Mouse (Mus musculus): Measurements from ENCODE around the gene Thada. TPM values are rescaled to one million over a fixed set of nuclear protein-coding genes. Genes with fewer than 3 reads are reported as not detected.
"Not testable (repeated sequence)": the region's sequence is repeated elsewhere in the genome, so short reads cannot be mapped to it uniquely, and the experiment has no call there.

The Thada gene
- polyA plus RNA-seq, 1 experiment from 2014 or later: 10.3 TPM

GRCm38 (mm10) chr17:84322176-84322575, 143.8 kb downstream of the Thada start:
- Histone ChIP-seq H3K27me3 (ENCODE audit: low read depth, poor library complexity, severe bottlenecking) (no peaks in the 10 kb centered on the region), H3K9me3 (replicated peaks) (no peaks in the 10 kb centered on the region), H3K27ac (replicated peaks) (no peak overlapping the region), H3K4me1 (peaks cover 5% of the 10 kb centered on the region), H3K36me3 (no peaks in the 10 kb centered on the region), H3K4me3 (no peak overlapping the region)
- 96% methylated on average over 4 of the region's 4 CpGs for WGBS
- DNase-seq (ENCODE audit: low spot score): no peak

- Histone ChIP-seq H3K9me3 (replicated peaks) (no peaks in the 10 kb centered on the region), H3K27me3 (ENCODE audit: low read depth, poor library complexity, severe bottlenecking) (no peaks in the 10 kb centered on the region), H3K4me3 (no peak overlapping the region), H3K36me3 (no peaks in the 10 kb centered on the region), H3K4me1 (peaks cover 5% of the 10 kb centered on the region), H3K27ac (replicated peaks) (no peak overlapping the region)
- 93% methylated on average over 5 of the region's 5 CpGs for WGBS
- no peak for DNase-seq (ENCODE audit: low spot score)
Measured at GRCm38 (mm10) chr17:84321351-84321750, 144.7 kb downstream of the Thada start.

- H3K27ac ChIP-seq (replicated peaks): no peak overlapping the region
- H3K4me1 ChIP-seq: peaks cover 5% of the 10 kb centered on the region
- no peak for DNase-seq (ENCODE audit: low spot score)
- H3K4me3 ChIP-seq: no peak overlapping the region
- no peaks in the 10 kb centered on the region for H3K36me3 ChIP-seq
- WGBS: 100% methylated on average over 1 of the region's 1 CpGs
- H3K27me3 ChIP-seq (ENCODE audit: low read depth, poor library complexity, severe bottlenecking): no peaks in the 10 kb centered on the region
- no peaks in the 10 kb centered on the region for H3K9me3 ChIP-seq (replicated peaks)
Measured at GRCm38 (mm10) chr17:84320576-84320975, 145.4 kb downstream of the Thada start.

GRCm38 (mm10) chr17:84314341-84314740, 151.7 kb downstream of the Thada start:
- H3K36me3 ChIP-seq: peaks cover 5% of the 10 kb centered on the region
- no peak overlapping the region for H3K4me3 ChIP-seq
- DNase-seq (ENCODE audit: low spot score): no peak
- H3K4me1 ChIP-seq: peaks cover 5% of the 10 kb centered on the region
- no peaks in the 10 kb centered on the region for H3K9me3 ChIP-seq (replicated peaks)
- WGBS: 96% methylated on average over 7 of the region's 7 CpGs
- no peak overlapping the region for H3K27ac ChIP-seq (replicated peaks)
- H3K27me3 ChIP-seq (ENCODE audit: low read depth, poor library complexity, severe bottlenecking): no peaks in the 10 kb centered on the region

- H3K36me3 ChIP-seq: peaks cover 14% of the 10 kb centered on the region
- H3K4me3 ChIP-seq: no peak overlapping the region
- no peaks in the 10 kb centered on the region for H3K9me3 ChIP-seq (replicated peaks)
- peaks cover 3% of the 10 kb centered on the region for H3K4me1 ChIP-seq
- H3K27ac ChIP-seq (replicated peaks): no peak overlapping the region
- no peaks in the 10 kb centered on the region for H3K27me3 ChIP-seq (ENCODE audit: low read depth, poor library complexity, severe bottlenecking)
- WGBS: 87% methylated on average over 6 of the region's 6 CpGs
- no peak for DNase-seq (ENCODE audit: low spot score)
Measured at GRCm38 (mm10) chr17:84313494-84313893, 152.5 kb downstream of the Thada start.

DNA sequence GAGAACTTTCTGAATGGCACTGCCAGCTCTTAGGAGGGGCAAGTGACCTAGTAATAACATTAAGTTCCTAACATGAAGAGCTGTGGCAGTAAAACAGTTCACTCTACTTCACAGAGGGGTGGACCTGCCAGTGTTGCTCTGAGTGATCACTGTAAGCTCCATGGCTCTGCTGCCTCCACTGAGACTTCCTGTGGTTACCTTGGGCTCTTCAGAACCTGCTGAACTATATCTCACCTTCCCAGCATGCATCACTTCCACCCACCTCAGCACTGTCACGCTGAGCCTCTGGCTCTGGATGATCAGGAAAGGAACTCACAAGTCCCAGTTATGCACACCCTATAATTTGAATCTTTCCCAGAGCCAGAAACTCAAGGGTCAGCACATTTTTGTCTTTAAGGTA, 159.9 kb downstream of the Thada start:
- Histone ChIP-seq H3K36me3 (peaks cover 34% of the 10 kb centered on the region), H3K4me3 (no peak overlapping the region), H3K27ac (replicated peaks) (no peak overlapping the region), H3K27me3 (ENCODE audit: low read depth, poor library complexity, severe bottlenecking) (no peaks in the 10 kb centered on the region), H3K9me3 (replicated peaks) (no peaks in the 10 kb centered on the region), H3K4me1 (0 out of 2 replicates have a peak, but pooled peaks cover 3% of the 10 kb centered on the region)
- no peak for DNase-seq (ENCODE audit: low spot score)
- 94% methylated on average over 1 of the region's 1 CpGs for WGBS

DNA sequence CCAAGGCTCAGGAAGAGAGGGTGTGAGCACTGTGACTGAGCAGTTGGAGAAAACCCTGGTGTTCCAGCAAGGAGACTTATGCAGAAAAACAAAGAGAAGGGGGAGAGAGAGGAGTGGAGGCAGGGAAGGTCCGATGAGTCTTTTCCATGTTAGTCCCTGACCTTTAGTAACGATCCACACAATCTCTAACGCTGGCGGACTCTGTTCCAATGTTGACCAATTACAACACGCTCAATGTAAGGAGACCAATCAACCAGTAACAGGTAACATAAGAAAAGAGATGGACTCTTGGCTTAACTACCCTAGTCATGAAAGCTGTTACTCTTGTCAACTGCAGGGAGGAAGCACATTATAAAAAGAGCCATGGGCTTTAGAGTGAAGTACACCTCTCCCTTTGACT, 160.9 kb downstream of the Thada start:
- Histone ChIP-seq H3K27ac (replicated peaks) (no peak overlapping the region), H3K27me3 (ENCODE audit: low read depth, poor library complexity, severe bottlenecking) (no peaks in the 10 kb centered on the region), H3K4me3 (no peak overlapping the region), H3K9me3 (replicated peaks) (no peaks in the 10 kb centered on the region), H3K36me3 (peaks cover 34% of the 10 kb centered on the region), H3K4me1 (0 out of 2 replicates have a peak, but pooled peaks cover 3% of the 10 kb centered on the region)
- no peak for DNase-seq (ENCODE audit: low spot score)
- WGBS: 96% methylated on average over 5 of the region's 5 CpGs

DNA sequence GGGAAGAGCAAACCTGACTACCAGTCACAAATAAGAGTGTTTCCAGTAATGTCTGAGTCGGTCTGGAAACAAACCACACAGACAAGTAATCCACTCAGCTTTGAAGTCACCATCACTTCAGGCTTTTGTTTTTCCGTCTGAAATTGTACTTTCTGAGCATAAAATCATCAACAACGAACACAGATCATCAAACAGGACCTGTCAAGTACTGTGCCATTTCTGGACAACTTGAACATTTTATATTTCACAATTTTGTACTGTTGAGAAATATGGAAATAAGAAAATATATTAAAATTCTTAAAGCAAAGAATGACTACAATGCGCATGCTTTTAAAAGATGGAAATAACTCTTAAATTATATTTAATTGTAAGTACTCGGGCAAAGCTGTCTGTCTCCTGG, 161.9 kb downstream of the Thada start:
- Histone ChIP-seq H3K4me3 (no peak overlapping the region), H3K4me1 (0 out of 2 replicates have a peak, but pooled peaks cover 3% of the 10 kb centered on the region), H3K27ac (replicated peaks) (no peak overlapping the region), H3K9me3 (replicated peaks) (no peaks in the 10 kb centered on the region), H3K36me3 (peaks cover 26% of the 10 kb centered on the region), H3K27me3 (ENCODE audit: low read depth, poor library complexity, severe bottlenecking) (no peaks in the 10 kb centered on the region)
- 92% methylated on average over 5 of the region's 5 CpGs for WGBS
- no peak for DNase-seq (ENCODE audit: low spot score)

DNA sequence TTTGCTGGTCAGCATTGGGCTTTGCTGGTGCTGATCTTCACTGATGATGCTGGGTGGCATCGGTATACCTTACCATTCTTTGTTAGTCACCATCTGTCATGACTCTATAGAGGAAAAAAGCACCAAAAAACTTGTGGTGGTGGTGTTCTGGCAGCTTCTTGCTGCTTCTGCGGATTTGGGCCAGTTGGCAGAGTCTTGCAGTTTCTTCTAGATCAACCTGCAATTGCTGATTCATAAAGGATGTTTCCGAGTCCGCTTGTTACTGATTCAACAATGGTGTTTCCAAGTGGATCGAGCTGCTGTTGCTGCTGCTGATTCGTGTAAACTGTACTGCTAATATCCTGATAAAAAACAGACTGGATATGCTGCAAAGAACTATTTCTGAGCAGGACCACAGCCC, 168.0 kb downstream of the Thada start:
- Histone ChIP-seq H3K9me3 (replicated peaks) (no peaks in the 10 kb centered on the region), H3K27me3 (ENCODE audit: low read depth, poor library complexity, severe bottlenecking) (no peaks in the 10 kb centered on the region), H3K36me3 (peaks cover 6% of the 10 kb centered on the region; the same call in 1 of the 2 replicates), H3K4me1 (no peaks in the 10 kb centered on the region), H3K27ac (replicated peaks) (no peak overlapping the region), H3K4me3 (no peak overlapping the region)
- DNase-seq (ENCODE audit: low spot score): no peak
- WGBS: 94% methylated on average over 6 of the region's 6 CpGs

- Histone ChIP-seq H3K4me3 (no peak overlapping the region), H3K9me3 (replicated peaks) (no peaks in the 10 kb centered on the region), H3K27ac (replicated peaks) (no peak overlapping the region), H3K27me3 (ENCODE audit: low read depth, poor library complexity, severe bottlenecking) (no peaks in the 10 kb centered on the region), H3K36me3 (peaks cover 14% of the 10 kb centered on the region; the same call in 1 of the 2 replicates), H3K4me1 (no peaks in the 10 kb centered on the region)
- DNase-seq (ENCODE audit: low spot score): no peak
- 84% methylated on average over 4 of the region's 4 CpGs for WGBS
Measured at GRCm38 (mm10) chr17:84293221-84293620, 172.8 kb downstream of the Thada start.

DNA sequence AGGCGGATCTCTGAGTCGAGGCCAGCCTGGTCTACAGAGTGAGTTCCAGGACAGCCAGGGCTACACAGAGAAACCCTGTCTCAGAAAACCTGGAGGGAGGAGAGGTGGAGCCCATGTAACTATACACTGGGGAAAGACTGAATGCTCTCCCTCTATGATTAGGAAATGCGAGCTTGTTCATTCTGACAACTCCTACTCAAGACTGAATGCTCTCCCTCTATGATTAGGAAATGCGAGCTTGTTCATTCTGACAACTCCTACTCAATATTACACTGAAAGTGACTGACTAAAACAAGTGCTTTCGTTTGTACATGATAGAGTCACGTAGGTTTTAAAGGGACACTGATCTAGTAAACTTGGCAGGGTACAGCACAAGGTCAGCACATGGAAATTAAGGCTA, 174.8 kb downstream of the Thada start:
- not testable (repeated sequence) for H3K27me3 ChIP-seq (ENCODE audit: low read depth, poor library complexity, severe bottlenecking); H3K9me3 ChIP-seq (replicated peaks); H3K4me1 ChIP-seq; H3K36me3 ChIP-seq; H3K4me3 ChIP-seq; DNase-seq (ENCODE audit: low spot score); H3K27ac ChIP-seq (replicated peaks)
- 94% methylated on average over 6 of the region's 6 CpGs for WGBS

- whole genome bisulfite sequencing: 95% methylated on average over 8 of the region's 8 CpGs
Measured at GRCm38 (mm10) chr17:84287675-84288420, 178.2 kb downstream of the Thada start.

DNA sequence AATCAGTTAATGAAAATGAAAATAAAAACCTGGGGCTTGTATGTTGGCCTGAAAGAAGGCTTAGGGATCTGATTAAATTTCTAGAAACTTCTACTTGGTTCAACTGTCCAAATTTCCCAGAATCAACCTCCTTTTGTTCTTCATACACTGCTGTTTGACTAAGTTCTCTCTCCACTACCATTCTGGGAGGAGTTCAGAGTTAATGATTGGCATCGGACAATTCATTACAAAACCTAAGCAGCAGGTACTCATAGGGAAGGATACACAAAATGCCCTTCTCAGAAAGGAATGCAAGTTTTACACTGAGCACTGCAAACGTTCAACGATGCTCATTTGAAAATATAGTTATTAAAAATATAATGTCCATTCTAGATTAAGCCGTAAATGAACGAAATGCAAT, 179.5 kb downstream of the Thada start:
- WGBS: 96% methylated on average over 5 of the region's 5 CpGs
- H3K27ac ChIP-seq (replicated peaks): no peak overlapping the region
- H3K27me3 ChIP-seq (ENCODE audit: low read depth, poor library complexity, severe bottlenecking): no peaks in the 10 kb centered on the region
- no peak for DNase-seq (ENCODE audit: low spot score)
- H3K4me3 ChIP-seq: no peak overlapping the region
- peaks cover 11% of the 10 kb centered on the region; the same call in 1 of the 2 replicates for H3K36me3 ChIP-seq
- no peaks in the 10 kb centered on the region for H3K9me3 ChIP-seq (replicated peaks)
- H3K4me1 ChIP-seq: no peaks in the 10 kb centered on the region

More at GRCm38 (mm10) chr17:84287675-84288420, 178.2 kb downstream of the Thada start:
- DNase-seq (ENCODE audit: low spot score): no peak
- Histone ChIP-seq H3K27ac (replicated peaks) (no peak overlapping the region), H3K27me3 (ENCODE audit: low read depth, poor library complexity, severe bottlenecking) (no peaks in the 10 kb centered on the region), H3K4me3 (no peak overlapping the region), H3K4me1 (no peaks in the 10 kb centered on the region), H3K9me3 (replicated peaks) (no peaks in the 10 kb centered on the region), H3K36me3 (peaks cover 11% of the 10 kb centered on the region; the same call in 1 of the 2 replicates)
